Mouse (Mus musculus): Measurements from ENCODE around the gene Tcf25. TPM values are rescaled to one million over a fixed set of nuclear protein-coding genes. Genes with fewer than 3 reads are reported as not detected.
A peak's percentile ranks its signal among the peaks of the same experiment; 100 is the strongest.
"Not testable (repeated sequence)": the region's sequence is repeated elsewhere in the genome, so short reads cannot be mapped to it uniquely, and the experiment has no call there.

Tcf25 gene
- polyA plus RNA-seq, 1 experiment from 2014 or later = 186 TPM

- not testable (repeated sequence) for H3K36me3 ChIP-seq (ENCODE audit: control insufficient read depth, insufficient read depth, low read length); H3K4me1 ChIP-seq (replicated peaks; ENCODE audit: control insufficient read depth, insufficient read depth, low read length); H3K9ac ChIP-seq (ENCODE audit: low read length); DNase-seq (ENCODE audit: low spot score); H3K27ac ChIP-seq (ENCODE audit: low read depth, low read length); ATAC-seq (replicated peaks; ENCODE audit: low FRiP score); H3K9me3 ChIP-seq (ENCODE audit: control insufficient read depth, low read length); H3K27me3 ChIP-seq (ENCODE audit: control insufficient read depth, insufficient read depth, low read length)
- WGBS = 89% methylated on average over 5 of the region's 5 CpGs
- H3K4me2 ChIP-seq (ENCODE audit: low read depth, low read length, severe bottlenecking) = peak overlapping the region; percentile 53; the same call in 1 of the 2 replicates
- H3K4me3 ChIP-seq (ENCODE audit: low read depth, low read length) = peak overlapping the region; percentile 68; the same call in 1 of the 2 replicates
Measured at GRCm38 (mm10) chr8:123414997-123415696, 41.6 kb downstream of the Tcf25 start.

GRCm38 (mm10) chr8:123415967-123416943 is 42.7 kb downstream of the Tcf25 start:
- Histone ChIP-seq H3K9me3 (ENCODE audit: control insufficient read depth, low read length) (no peaks in the 10 kb centered on the region), H3K4me3 (ENCODE audit: low read depth, low read length) (no peak overlapping the region), H3K27ac (ENCODE audit: low read depth, low read length) (no peak overlapping the region), H3K4me2 (ENCODE audit: low read depth, low read length, severe bottlenecking) (no peak overlapping the region), H3K27me3 (ENCODE audit: control insufficient read depth, insufficient read depth, low read length) (no peaks in the 10 kb centered on the region), H3K9ac (ENCODE audit: low read length) (no peak overlapping the region), H3K36me3 (ENCODE audit: control insufficient read depth, insufficient read depth, low read length) (peaks cover 14% of the 10 kb centered on the region), H3K4me1 (replicated peaks; ENCODE audit: control insufficient read depth, insufficient read depth, low read length) (peaks cover 5% of the 10 kb centered on the region)
- WGBS = 88% methylated on average over 8 of the region's 8 CpGs
- no peak for ATAC-seq (replicated peaks; ENCODE audit: low FRiP score)
- no peak for DNase-seq (ENCODE audit: low spot score)

GRCm38 (mm10) chr8:123416944-123417555 is 43.5 kb downstream of the Tcf25 start:
- H3K4me3 ChIP-seq (ENCODE audit: low read depth, low read length) = no peak overlapping the region

GRCm38 (mm10) chr8:123419711-123420110 is 46.2 kb downstream of the Tcf25 start:
- H3K4me2 ChIP-seq (ENCODE audit: low read depth, low read length, severe bottlenecking) = no peak overlapping the region

More at GRCm38 (mm10) chr8:123416944-123417555, 43.5 kb downstream of the Tcf25 start:
- Histone ChIP-seq H3K4me1 (replicated peaks; ENCODE audit: control insufficient read depth, insufficient read depth, low read length) (peaks cover 5% of the 10 kb centered on the region), H3K9ac (ENCODE audit: low read length) (no peak overlapping the region), H3K36me3 (ENCODE audit: control insufficient read depth, insufficient read depth, low read length) (peaks cover 15% of the 10 kb centered on the region), H3K4me2 (ENCODE audit: low read depth, low read length, severe bottlenecking) (no peak overlapping the region), H3K27me3 (ENCODE audit: control insufficient read depth, insufficient read depth, low read length) (no peaks in the 10 kb centered on the region), H3K9me3 (ENCODE audit: control insufficient read depth, low read length) (no peaks in the 10 kb centered on the region), H3K27ac (ENCODE audit: low read depth, low read length) (no peak overlapping the region)
- ATAC-seq (replicated peaks; ENCODE audit: low FRiP score) = no peak
- 82% methylated on average over 8 of the region's 8 CpGs for WGBS
- no peak for DNase-seq (ENCODE audit: low spot score)

GRCm38 (mm10) chr8:123420525-123421281 is 47.1 kb downstream of the Tcf25 start:
- no peak overlapping the region for H3K4me3 ChIP-seq (ENCODE audit: low read depth, low read length)
- DNase-seq (ENCODE audit: low spot score) = peak; percentile 51
- peaks cover 15% of the 10 kb centered on the region for H3K36me3 ChIP-seq (ENCODE audit: control insufficient read depth, insufficient read depth, low read length)
- H3K9me3 ChIP-seq (ENCODE audit: control insufficient read depth, low read length) = no peaks in the 10 kb centered on the region
- no peaks in the 10 kb centered on the region for H3K27me3 ChIP-seq (ENCODE audit: control insufficient read depth, insufficient read depth, low read length)
- no peaks in the 10 kb centered on the region for H3K4me1 ChIP-seq (replicated peaks; ENCODE audit: control insufficient read depth, insufficient read depth, low read length)
- H3K9ac ChIP-seq (ENCODE audit: low read length) = no peak overlapping the region
- H3K4me2 ChIP-seq (ENCODE audit: low read depth, low read length, severe bottlenecking) = no peak overlapping the region
- no peak for ATAC-seq (replicated peaks; ENCODE audit: low FRiP score)
- WGBS = 95% methylated on average over 34 of the region's 34 CpGs
- H3K27ac ChIP-seq (ENCODE audit: low read depth, low read length) = no peak overlapping the region

More at GRCm38 (mm10) chr8:123419711-123420110, 46.2 kb downstream of the Tcf25 start:
- Histone ChIP-seq H3K27ac (ENCODE audit: low read depth, low read length) (no peak overlapping the region), H3K9ac (ENCODE audit: low read length) (no peak overlapping the region), H3K36me3 (ENCODE audit: control insufficient read depth, insufficient read depth, low read length) (peaks cover 15% of the 10 kb centered on the region), H3K27me3 (ENCODE audit: control insufficient read depth, insufficient read depth, low read length) (no peaks in the 10 kb centered on the region), H3K9me3 (ENCODE audit: control insufficient read depth, low read length) (no peaks in the 10 kb centered on the region), H3K4me3 (ENCODE audit: low read depth, low read length) (no peak overlapping the region), H3K4me1 (replicated peaks; ENCODE audit: control insufficient read depth, insufficient read depth, low read length) (no peaks in the 10 kb centered on the region)
- 93% methylated on average over 4 of the region's 4 CpGs for WGBS
- DNase-seq (ENCODE audit: low spot score) = no peak
- no peak for ATAC-seq (replicated peaks; ENCODE audit: low FRiP score)

- ATAC-seq (replicated peaks; ENCODE audit: low FRiP score) (no peak), DNase-seq (ENCODE audit: low spot score) (peak; percentile 54)
- H3K36me3 ChIP-seq (ENCODE audit: control insufficient read depth, insufficient read depth, low read length) = peaks cover 15% of the 10 kb centered on the region
- no peak overlapping the region for H3K27ac ChIP-seq (ENCODE audit: low read depth, low read length)
- WGBS = 93% methylated on average over 19 of the region's 19 CpGs
- H3K4me1 ChIP-seq (replicated peaks; ENCODE audit: control insufficient read depth, insufficient read depth, low read length) = no peaks in the 10 kb centered on the region
- H3K27me3 ChIP-seq (ENCODE audit: control insufficient read depth, insufficient read depth, low read length) = no peaks in the 10 kb centered on the region
- H3K4me2 ChIP-seq (ENCODE audit: low read depth, low read length, severe bottlenecking) = no peak overlapping the region
- H3K4me3 ChIP-seq (ENCODE audit: low read depth, low read length) = no peak overlapping the region
- peaks cover under 1% of the 10 kb centered on the region; the same call in 1 of the 2 replicates for H3K9me3 ChIP-seq (ENCODE audit: control insufficient read depth, low read length)
- no peak overlapping the region for H3K9ac ChIP-seq (ENCODE audit: low read length)
Measured at GRCm38 (mm10) chr8:123421325-123421724, 47.8 kb downstream of the Tcf25 start.

GRCm38 (mm10) chr8:123422056-123422780 is 48.7 kb downstream of the Tcf25 start:
- DNase-seq (ENCODE audit: low spot score) = peak; percentile 86
- H3K27me3 ChIP-seq (ENCODE audit: control insufficient read depth, insufficient read depth, low read length) = no peaks in the 10 kb centered on the region
- ATAC-seq (replicated peaks; ENCODE audit: low FRiP score) = peak; percentile 61; the same call in 1 of the 2 replicates
- no peak overlapping the region for H3K4me2 ChIP-seq (ENCODE audit: low read depth, low read length, severe bottlenecking)
- H3K36me3 ChIP-seq (ENCODE audit: control insufficient read depth, insufficient read depth, low read length) = peaks cover 15% of the 10 kb centered on the region
- H3K27ac ChIP-seq (ENCODE audit: low read depth, low read length) = no peak overlapping the region
- no peak overlapping the region for H3K4me3 ChIP-seq (ENCODE audit: low read depth, low read length)
- 20% methylated on average over 17 of the region's 17 CpGs for WGBS
- H3K4me1 ChIP-seq (replicated peaks; ENCODE audit: control insufficient read depth, insufficient read depth, low read length) = no peaks in the 10 kb centered on the region
- H3K9ac ChIP-seq (ENCODE audit: low read length) = no peak overlapping the region
- H3K9me3 ChIP-seq (ENCODE audit: control insufficient read depth, low read length) = peaks cover 2% of the 10 kb centered on the region; the same call in 1 of the 2 replicates

Data from forebrain, embryonic 11.5 days (tissue).